Mouse (Mus musculus): Measurements from ENCODE around the gene Ttll11. TPM values are rescaled to one million over a fixed set of nuclear protein-coding genes. Genes with fewer than 3 reads are reported as not detected.

The Ttll11 gene
- polyA plus RNA-seq, 1 experiment from 2014 or later: 0.86 TPM

DNA sequence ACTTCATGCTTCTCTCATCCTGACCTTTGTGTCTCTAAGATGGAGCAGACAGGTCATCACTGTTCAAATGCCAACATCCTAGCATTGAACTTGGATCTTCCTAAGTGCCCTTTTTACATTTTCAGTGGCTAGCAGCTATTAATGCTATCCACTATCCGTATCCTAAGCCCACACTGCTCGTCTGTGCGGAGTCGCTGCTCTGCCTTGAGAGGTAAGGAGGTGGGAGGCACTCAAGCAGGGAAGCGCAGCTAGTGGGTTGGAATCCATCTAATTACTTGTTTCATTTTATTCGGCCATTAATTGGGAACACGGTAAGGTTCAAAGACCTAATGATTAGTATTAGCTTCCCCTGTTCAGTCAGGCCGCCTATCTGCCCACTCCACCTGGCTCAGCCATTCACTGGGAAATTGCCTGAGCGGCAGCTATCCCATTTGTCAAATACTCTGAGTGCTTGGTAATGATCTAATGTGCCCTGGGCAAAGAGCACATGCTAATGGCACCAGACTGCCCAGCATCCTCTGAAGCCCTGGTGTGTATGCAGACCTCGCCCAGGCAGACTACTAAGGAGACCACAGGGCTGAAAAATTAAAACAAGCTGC lies 130.0 kb downstream of the Ttll11 start:
- H3K4me3 ChIP-seq: no peak overlapping the region
- H3K27me3 ChIP-seq (replicated peaks): peaks cover 29% of the 10 kb centered on the region
- no peaks in the 10 kb centered on the region for H3K9me3 ChIP-seq
- H3K9ac ChIP-seq: no peak overlapping the region
- H3K27ac ChIP-seq (replicated peaks): no peak overlapping the region
- H3K4me1 ChIP-seq: peaks cover 11% of the 10 kb centered on the region
- no peaks in the 10 kb centered on the region for H3K36me3 ChIP-seq
- WGBS: 67% methylated on average over 10 of the region's 10 CpGs
- no peak overlapping the region for H3K4me2 ChIP-seq
- ATAC-seq (ENCODE audit: extremely low read depth, insufficient number of reproducible peaks, low FRiP score, low TSS enrichment): no peak

GRCm38 (mm10) chr2:35845611-35846504 lies 133.9 kb downstream of the Ttll11 start:
- Histone ChIP-seq H3K36me3 (no peaks in the 10 kb centered on the region), H3K9ac (no peak overlapping the region), H3K4me3 (no peak overlapping the region), H3K9me3 (no peaks in the 10 kb centered on the region), H3K27me3 (replicated peaks) (peaks cover 23% of the 10 kb centered on the region), H3K4me1 (peaks cover 27% of the 10 kb centered on the region), H3K4me2 (no peak overlapping the region), H3K27ac (replicated peaks) (no peak overlapping the region)
- 55% methylated on average over 11 of the region's 11 CpGs for WGBS
- ATAC-seq (ENCODE audit: extremely low read depth, insufficient number of reproducible peaks, low FRiP score, low TSS enrichment): no peak

DNA sequence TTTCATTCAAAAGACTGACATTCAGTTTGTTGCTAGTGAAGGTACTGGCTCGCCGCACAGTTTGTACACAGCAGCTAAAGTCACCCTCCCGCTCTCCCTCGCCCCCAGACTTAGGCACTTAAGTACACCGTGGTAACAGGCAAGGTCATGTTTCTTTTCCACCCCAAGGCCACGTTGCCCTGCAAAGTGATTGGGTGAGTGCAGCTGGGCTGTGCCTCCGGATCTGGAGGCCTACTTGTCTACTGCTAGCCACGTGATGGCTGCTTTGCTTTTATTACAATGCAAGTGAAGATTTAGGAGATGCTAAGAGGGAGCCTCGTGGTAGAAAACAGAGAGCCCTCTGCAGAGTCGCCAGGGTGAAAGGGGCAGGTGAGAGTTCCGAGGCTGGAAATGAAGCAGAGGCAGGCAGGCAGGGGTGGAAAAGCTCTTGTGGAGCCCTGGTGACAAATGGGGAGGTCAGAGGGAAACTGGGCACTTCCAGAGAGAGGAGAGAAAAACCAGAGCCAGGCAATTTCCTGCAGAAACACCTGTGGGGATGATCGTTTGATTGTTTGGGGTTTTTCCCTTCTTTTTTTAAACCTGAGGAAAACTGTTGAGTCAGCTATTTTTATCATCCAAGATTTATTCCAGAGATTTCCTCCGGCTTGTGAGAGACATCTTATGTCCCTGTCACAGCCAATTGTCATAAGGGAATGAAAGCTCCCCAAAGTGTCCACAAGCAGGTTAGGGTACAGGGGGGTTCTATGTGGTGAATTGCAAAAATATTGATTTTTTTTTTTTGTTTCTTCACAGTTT lies 135.6 kb downstream of the Ttll11 start:
- Histone ChIP-seq H3K27ac (replicated peaks) (peak overlapping the region; percentile 28; the same call in 1 of the 2 replicates), H3K27me3 (replicated peaks) (0 out of 2 replicates have a peak, but pooled peaks cover 10% of the 10 kb centered on the region), H3K36me3 (no peaks in the 10 kb centered on the region), H3K9me3 (no peaks in the 10 kb centered on the region), H3K4me3 (no peak overlapping the region), H3K4me2 (peak overlapping the region; percentile 9; the same call in 1 of the 2 replicates), H3K4me1 (peaks cover 39% of the 10 kb centered on the region), H3K9ac (0 out of 2 replicates have a peak overlapping the region, but pooled peaks have one; percentile 19)
- 27% methylated on average over 13 of the region's 13 CpGs for WGBS
- no peak for ATAC-seq (ENCODE audit: extremely low read depth, insufficient number of reproducible peaks, low FRiP score, low TSS enrichment)

- H3K9me3 ChIP-seq: no peaks in the 10 kb centered on the region
- H3K27me3 ChIP-seq (replicated peaks): 0 out of 2 replicates have a peak, but pooled peaks cover 7% of the 10 kb centered on the region
- no peak overlapping the region for H3K9ac ChIP-seq
- no peak for ATAC-seq (ENCODE audit: extremely low read depth, insufficient number of reproducible peaks, low FRiP score, low TSS enrichment)
- WGBS: 90% methylated on average over 16 of the region's 16 CpGs
- no peak overlapping the region for H3K27ac ChIP-seq (replicated peaks)
- no peaks in the 10 kb centered on the region for H3K36me3 ChIP-seq
- H3K4me3 ChIP-seq: no peak overlapping the region
- H3K4me1 ChIP-seq: peaks cover 39% of the 10 kb centered on the region
- H3K4me2 ChIP-seq: no peak overlapping the region
Measured at GRCm38 (mm10) chr2:35842780-35843474, 136.8 kb downstream of the Ttll11 start.

DNA sequence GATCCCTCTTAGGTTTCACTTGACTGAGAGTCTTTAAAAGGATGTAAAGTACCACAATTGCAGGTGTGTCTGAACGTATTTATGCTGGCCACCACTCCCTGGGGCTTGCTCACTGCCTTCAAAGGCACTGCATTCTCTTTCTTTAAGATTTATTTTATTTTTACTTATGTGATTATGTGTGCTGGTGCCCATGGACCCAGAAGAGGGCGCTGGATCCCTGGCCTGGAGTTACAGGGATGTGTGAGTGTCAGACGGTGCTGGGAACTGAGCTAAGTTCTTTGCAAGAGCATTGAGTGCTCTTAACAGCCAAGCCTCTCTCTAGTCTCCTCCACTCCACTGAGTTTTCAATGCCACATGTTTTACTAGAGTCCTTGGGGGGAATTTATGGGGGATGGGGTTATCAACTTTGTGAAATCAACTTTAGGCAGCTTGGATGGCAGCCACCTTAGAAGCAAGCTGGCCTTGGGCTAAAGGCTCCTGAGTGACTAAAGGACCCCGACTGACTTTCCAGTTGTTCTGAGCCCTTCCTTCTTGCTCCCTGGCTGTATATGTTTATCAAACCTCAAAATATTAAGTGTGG lies 137.8 kb downstream of the Ttll11 start:
- Histone ChIP-seq H3K27ac (replicated peaks) (no peak overlapping the region; the same call in 1 of the 2 replicates), H3K4me1 (peaks cover 39% of the 10 kb centered on the region), H3K9ac (no peak overlapping the region), H3K27me3 (replicated peaks) (0 out of 2 replicates have a peak, but pooled peaks cover 7% of the 10 kb centered on the region), H3K4me3 (no peak overlapping the region), H3K36me3 (no peaks in the 10 kb centered on the region), H3K9me3 (peaks cover 5% of the 10 kb centered on the region; the same call in 1 of the 2 replicates), H3K4me2 (no peak overlapping the region)
- no peak for ATAC-seq (ENCODE audit: extremely low read depth, insufficient number of reproducible peaks, low FRiP score, low TSS enrichment)
- WGBS: 61% methylated on average over 4 of the region's 4 CpGs

DNA sequence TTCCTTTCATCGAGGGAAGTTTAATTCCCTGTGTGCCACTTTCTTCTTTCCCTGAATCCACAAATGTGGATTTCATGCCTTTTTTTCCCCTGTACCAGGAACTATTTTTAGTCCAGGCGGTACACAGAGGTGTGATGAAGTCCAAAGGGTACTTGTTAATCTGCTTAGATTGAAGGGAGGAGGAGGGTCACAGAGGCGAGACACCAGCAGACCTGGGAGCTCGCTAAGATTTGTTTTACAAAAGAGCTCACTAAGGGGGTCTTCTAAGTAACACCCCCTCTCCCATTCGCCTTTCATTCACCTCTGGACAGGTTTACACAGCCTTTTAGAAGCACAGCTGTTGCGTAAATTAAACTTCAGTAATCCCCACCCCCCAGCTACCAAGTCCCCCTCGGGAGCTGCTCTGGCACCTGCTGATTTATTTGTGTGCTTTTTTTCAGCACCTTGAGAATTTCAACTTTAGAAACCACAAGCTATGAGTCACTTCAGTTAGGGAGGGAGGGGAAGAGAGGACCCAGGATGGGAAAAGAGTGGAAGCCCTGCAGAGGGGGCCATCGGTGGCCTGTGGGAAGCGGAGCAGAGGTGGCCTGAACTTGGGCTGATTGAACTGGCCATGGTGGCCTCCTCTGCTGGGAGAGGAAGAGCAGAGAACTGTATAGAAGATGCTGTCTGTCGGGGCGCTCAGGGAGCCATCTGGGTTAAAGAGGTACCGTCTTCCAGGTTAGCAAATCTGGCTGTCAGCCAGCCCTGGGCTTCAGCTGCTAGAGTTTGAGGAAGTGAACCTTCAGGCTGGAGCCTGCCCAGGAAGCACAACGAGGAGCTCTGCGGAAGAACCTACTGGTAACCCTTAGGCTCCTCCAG lies 138.5 kb downstream of the Ttll11 start:
- Histone ChIP-seq H3K4me2 (peak overlapping the region; percentile 17), H3K27ac (replicated peaks) (peak overlapping the region; percentile 32; the same call in 1 of the 2 replicates), H3K9me3 (peaks cover 11% of the 10 kb centered on the region; the same call in 1 of the 2 replicates), H3K4me1 (peaks cover 39% of the 10 kb centered on the region), H3K4me3 (no peak overlapping the region), H3K36me3 (no peaks in the 10 kb centered on the region), H3K9ac (0 out of 2 replicates have a peak overlapping the region, but pooled peaks have one; percentile 2), H3K27me3 (replicated peaks) (0 out of 2 replicates have a peak, but pooled peaks cover 7% of the 10 kb centered on the region)
- 29% methylated on average over 14 of the region's 14 CpGs for WGBS
- ATAC-seq (ENCODE audit: extremely low read depth, insufficient number of reproducible peaks, low FRiP score, low TSS enrichment): no peak

- Histone ChIP-seq H3K9me3 (peaks cover 11% of the 10 kb centered on the region; the same call in 1 of the 2 replicates), H3K4me3 (no peak overlapping the region), H3K27ac (replicated peaks) (no peak overlapping the region), H3K27me3 (replicated peaks) (no peaks in the 10 kb centered on the region), H3K9ac (no peak overlapping the region), H3K4me1 (peaks cover 34% of the 10 kb centered on the region), H3K36me3 (no peaks in the 10 kb centered on the region), H3K4me2 (no peak overlapping the region)
- WGBS: 75% methylated on average over 11 of the region's 11 CpGs
- no peak for ATAC-seq (ENCODE audit: extremely low read depth, insufficient number of reproducible peaks, low FRiP score, low TSS enrichment)
Measured at GRCm38 (mm10) chr2:35838751-35839479, 140.8 kb downstream of the Ttll11 start.

DNA sequence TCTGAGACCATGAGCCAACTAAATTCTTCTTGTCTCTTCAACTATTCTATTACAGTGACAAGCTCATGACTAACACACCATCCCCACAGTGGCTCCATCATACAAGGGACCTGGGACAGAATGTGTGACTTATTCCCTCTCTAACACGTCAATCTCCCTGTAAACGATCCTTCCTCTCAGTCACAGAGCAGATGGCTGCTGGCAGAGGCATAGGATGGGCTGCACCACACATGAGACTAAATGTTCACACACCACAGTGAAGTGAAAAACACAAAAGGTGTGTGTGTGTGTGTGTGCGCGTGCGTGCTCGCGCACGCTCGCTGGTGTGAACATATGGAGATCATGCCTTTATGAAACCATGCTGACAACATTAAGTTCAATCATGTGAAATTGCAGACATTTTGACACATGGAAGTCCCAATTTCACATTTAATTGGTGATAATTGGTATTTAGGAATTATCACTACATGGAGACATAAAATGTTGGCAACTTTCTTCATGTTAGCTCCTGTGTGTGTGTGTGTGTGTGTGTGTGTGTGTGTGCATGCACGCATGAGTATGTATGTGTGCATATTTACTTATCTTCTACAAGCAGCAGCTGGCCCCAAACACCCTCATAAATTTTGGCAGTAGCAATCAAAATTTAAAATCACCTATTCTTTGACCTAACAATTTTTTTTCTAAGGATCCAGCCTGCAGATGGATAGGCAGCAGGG lies 145.4 kb downstream of the Ttll11 start:
- Histone ChIP-seq H3K4me1 (peaks cover 41% of the 10 kb centered on the region), H3K4me3 (no peak overlapping the region), H3K9me3 (peaks cover 11% of the 10 kb centered on the region; the same call in 1 of the 2 replicates), H3K9ac (no peak overlapping the region), H3K4me2 (no peak overlapping the region), H3K27me3 (replicated peaks) (0 out of 2 replicates have a peak, but pooled peaks cover 5% of the 10 kb centered on the region), H3K27ac (replicated peaks) (no peak overlapping the region), H3K36me3 (no peaks in the 10 kb centered on the region)
- no peak for ATAC-seq (ENCODE audit: extremely low read depth, insufficient number of reproducible peaks, low FRiP score, low TSS enrichment)
- WGBS: 94% methylated on average over 10 of the region's 10 CpGs

- 43% methylated on average over 6 of the region's 6 CpGs for WGBS
- no peak overlapping the region for H3K9ac ChIP-seq
- 0 out of 2 replicates have a peak, but pooled peaks cover 5% of the 10 kb centered on the region for H3K27me3 ChIP-seq (replicated peaks)
- H3K4me1 ChIP-seq: peaks cover 39% of the 10 kb centered on the region
- H3K27ac ChIP-seq (replicated peaks): 0 out of 2 replicates have a peak overlapping the region, but pooled peaks have one; percentile 64
- no peak for ATAC-seq (ENCODE audit: extremely low read depth, insufficient number of reproducible peaks, low FRiP score, low TSS enrichment)
- no peaks in the 10 kb centered on the region for H3K36me3 ChIP-seq
- no peak overlapping the region for H3K4me2 ChIP-seq
- H3K4me3 ChIP-seq: no peak overlapping the region
- peaks cover 11% of the 10 kb centered on the region; the same call in 1 of the 2 replicates for H3K9me3 ChIP-seq
Measured at GRCm38 (mm10) chr2:35833546-35833945, 146.2 kb downstream of the Ttll11 start.

Data from heart, embryonic 13.5 days (tissue).